Mouse (Mus musculus) liver, postnatal 0 days (tissue): ENCODE measurements at regions not wholly inside any gene's neighbourhood (a gene's known extent, or its start where the extent isn't known, plus 50 kb on each side); places are given as distances from the start of the nearest gene placed in this dataset.

Experiments
- CTCF ChIP-seq: sonication (generic); IDR thresholded peaks from 2 replicates; pipeline ENCODE4 v1.5.1; 2016; ENCODE audit warnings: antibody characterized with exemption, low read depth
- EP300 ChIP-seq: IDR thresholded peaks from 2 replicates; pipeline ENCODE4 v1.6.1; 2016; ENCODE audit warnings: antibody characterized with exemption, low read depth, mild to moderate bottlenecking

DNA sequence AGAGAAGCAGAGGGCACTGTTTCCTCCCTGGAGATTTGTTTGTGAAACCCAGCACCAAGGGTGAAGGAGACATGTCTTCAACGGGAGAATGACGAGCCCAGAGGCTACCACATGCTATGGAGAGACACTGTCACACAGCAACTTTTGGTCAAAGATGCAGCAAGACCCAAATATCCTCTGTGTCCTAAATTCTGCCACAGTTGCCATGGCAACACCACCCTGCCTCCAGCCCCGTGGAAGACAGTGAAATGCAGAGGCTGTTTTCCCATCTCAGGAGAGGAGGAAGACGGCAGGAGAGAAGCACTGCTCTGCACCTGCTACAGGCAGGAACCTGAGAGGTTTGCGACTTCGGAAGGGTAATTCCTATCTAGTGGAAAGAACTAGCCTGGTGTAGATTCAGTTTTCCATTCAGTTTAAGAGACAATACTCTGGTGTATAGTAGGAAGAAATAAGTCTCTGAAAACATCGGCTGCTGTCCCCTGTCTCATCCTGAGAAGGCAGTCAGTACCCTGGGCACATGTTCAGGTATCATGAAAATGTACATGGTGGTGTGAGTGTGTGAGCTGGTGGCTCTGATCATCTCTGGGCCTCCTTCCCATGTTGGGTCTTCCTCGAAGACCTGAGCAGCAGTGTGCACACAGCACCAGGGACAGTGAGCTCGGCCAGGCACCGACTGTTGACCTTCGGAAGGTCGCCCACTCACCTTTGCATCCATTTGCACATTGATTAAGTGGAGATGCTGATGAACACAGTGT is 333.6 kb downstream of the Agtpbp1 start:
- TF ChIP-seq CTCF (no peak), EP300 (no peak)
